ENCODE assay signal across 28 mouse cellular contexts in the genomic region with DNA sequence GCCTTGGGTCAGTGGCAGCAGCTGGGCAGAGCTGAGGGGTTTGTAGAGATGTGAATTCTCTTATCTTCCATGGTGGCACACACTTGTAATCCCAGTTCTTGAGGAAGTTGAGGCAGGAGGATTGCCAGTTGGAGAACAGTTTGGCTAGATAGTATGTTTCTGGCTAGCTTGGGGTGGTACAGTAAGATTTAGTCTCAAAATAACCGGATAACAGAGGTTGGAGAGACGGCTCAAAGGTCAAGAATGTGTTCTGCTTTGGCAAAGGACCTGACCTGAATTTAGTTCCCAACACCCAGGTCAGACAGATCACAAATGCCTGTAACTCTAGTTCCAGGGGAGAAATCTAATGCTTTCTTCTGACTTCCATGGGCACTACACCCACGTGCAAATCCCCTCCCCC. TPM values are rescaled to one million over a fixed set of nuclear protein-coding genes. Genes with fewer than 3 reads are reported as not detected.
DNase-seq lines count a peak whose midpoint lies in the region; ATAC-seq and TF ChIP-seq lines count a peak whose summit lies in the region.
"Had no signal": no experiment of that assay in that cellular context is flagged by ENCODE, and none has a peak within 500 bp of the region (broad histone marks: within the 10 kb centered on the region; RNA-seq: fewer than 3 reads in every experiment).

No protein-coding gene starts in this region.

- DNase-seq in heart, adult 8-10 months (ENCODE audit: low spot score), result no peak
- DNase-seq in liver, adult 2 months (ENCODE audit: extremely low read depth, low read depth, low spot score), result peak; percentile 33
- DNase-seq in liver, postnatal 0 days, result no peak
- DNase-seq in frontal cortex, postnatal 14 days (ENCODE audit: low spot score in 2 of 2), result no peak
- DNase-seq: adrenal gland, postnatal 14 days; cerebellum, adult 11 months; cerebellum, adult 9-10 months; gastrocnemius, postnatal 14 days; heart, postnatal 4 days; kidney, adult 18-20 months; kidney, postnatal 14 days; lung, embryonic 14.5 days; lung, postnatal 14 days; right cerebral cortex, postnatal 14 days; thymus, postnatal 4 days had no signal

- H3K27me3 ChIP-seq in heart, embryonic 13.5 days (replicated peaks), result no peaks in the 10 kb centered on the region
- no peaks in the 10 kb centered on the region for H3K27me3 ChIP-seq in liver, adult 2 months (ENCODE audit: control insufficient read depth, insufficient read depth, low read length)
- no peaks in the 10 kb centered on the region for H3K27me3 ChIP-seq in liver, postnatal 0 days (ENCODE audit: insufficient read depth, low read length)
- no peaks in the 10 kb centered on the region for H3K27me3 ChIP-seq in embryonic facial prominence, embryonic 13.5 days
- H3K27me3 ChIP-seq in limb, embryonic 13.5 days, result no peaks in the 10 kb centered on the region
- H3K27me3 ChIP-seq: forebrain, embryonic 13.5 days; heart, embryonic 15.5 days; hindbrain, embryonic 15.5 days; limb, embryonic 15.5 days; neural tube, embryonic 15.5 days had no signal

- H3K27ac ChIP-seq in heart, embryonic 13.5 days (replicated peaks), result peak overlapping the region; percentile 57; the same call in 1 of the 2 replicates
- no peak overlapping the region for H3K27ac ChIP-seq in liver, adult 2 months (replicated peaks; ENCODE audit: insufficient read depth, low read depth, low read length)
- H3K27ac ChIP-seq in liver, postnatal 0 days (ENCODE audit: low read depth), result no peak overlapping the region
- peak overlapping the region; percentile 70; the same call in 1 of the 2 replicates for H3K27ac ChIP-seq in embryonic facial prominence, embryonic 13.5 days
- H3K27ac ChIP-seq in limb, embryonic 13.5 days, result peak overlapping the region; percentile 33; the same call in 1 of the 2 replicates
- H3K27ac ChIP-seq: forebrain, embryonic 13.5 days; heart, embryonic 15.5 days; hindbrain, embryonic 15.5 days; limb, embryonic 15.5 days; liver, embryonic 14.5 days; neural tube, embryonic 15.5 days had no signal

- no peaks in the 10 kb centered on the region for H3K9me3 ChIP-seq in heart, embryonic 13.5 days
- H3K9me3 ChIP-seq in liver, postnatal 0 days (ENCODE audit: low read length), result no peaks in the 10 kb centered on the region
- no peaks in the 10 kb centered on the region for H3K9me3 ChIP-seq in embryonic facial prominence, embryonic 13.5 days
- H3K9me3 ChIP-seq in limb, embryonic 13.5 days, result no peaks in the 10 kb centered on the region
- H3K9me3 ChIP-seq: forebrain, embryonic 13.5 days; heart, embryonic 15.5 days; hindbrain, embryonic 15.5 days; limb, embryonic 15.5 days; neural tube, embryonic 15.5 days had no signal

- TF ChIP-seq EP300 in liver, postnatal 0 days (IDR thresholded peaks at IDR 0.05; ENCODE audit: low read depth), result no peak

- peaks cover 12% of the 10 kb centered on the region for H3K36me3 ChIP-seq in heart, embryonic 13.5 days
- no peaks in the 10 kb centered on the region for H3K36me3 ChIP-seq in liver, adult 2 months (ENCODE audit: control insufficient read depth, insufficient read depth, low read length)
- no peaks in the 10 kb centered on the region for H3K36me3 ChIP-seq in liver, postnatal 0 days (replicated peaks; ENCODE audit: insufficient read depth, low read length)
- H3K36me3 ChIP-seq in embryonic facial prominence, embryonic 13.5 days, result peaks cover under 1% of the 10 kb centered on the region
- peaks cover 16% of the 10 kb centered on the region for H3K36me3 ChIP-seq in limb, embryonic 13.5 days
- H3K36me3 ChIP-seq: heart, embryonic 15.5 days; hindbrain, embryonic 15.5 days; limb, embryonic 15.5 days; neural tube, embryonic 15.5 days had no signal

- no peak overlapping the region for H3K4me3 ChIP-seq in heart, embryonic 13.5 days
- no peak overlapping the region for H3K4me3 ChIP-seq in liver, adult 2 months (ENCODE audit: insufficient read depth, low read depth, low read length)
- H3K4me3 ChIP-seq in liver, postnatal 0 days (ENCODE audit: low read depth, low read length), result no peak overlapping the region
- no peak overlapping the region for H3K4me3 ChIP-seq in embryonic facial prominence, embryonic 13.5 days
- no peak overlapping the region for H3K4me3 ChIP-seq in limb, embryonic 13.5 days
- H3K4me3 ChIP-seq: erythroblast, embryonic 14.5 days; forebrain, embryonic 13.5 days; heart, embryonic 15.5 days; hindbrain, embryonic 15.5 days; limb, embryonic 15.5 days; neural tube, embryonic 15.5 days had no signal

- ATAC-seq in heart, embryonic 13.5 days (ENCODE audit: extremely low read depth, insufficient number of reproducible peaks, low FRiP score, low TSS enrichment), result no peak
- ATAC-seq in liver, postnatal 0 days, result no peak
- no peak for ATAC-seq in embryonic facial prominence, embryonic 13.5 days (ENCODE audit: insufficient number of reproducible peaks, insufficient read depth, low FRiP score, low TSS enrichment, low read depth)
- ATAC-seq in limb, embryonic 13.5 days (ENCODE audit: low FRiP score, low read depth), result no peak
- ATAC-seq: CD4-positive, CD25-positive, alpha-beta regulatory T cell, adult 4 months; inflammation-experienced regulatory T-cells, adult 6 months had no signal

- no peak overlapping the region for H3K4me2 ChIP-seq in heart, embryonic 13.5 days
- no peak overlapping the region for H3K4me2 ChIP-seq in liver, postnatal 0 days (ENCODE audit: low read depth, low read length)
- H3K4me2 ChIP-seq in embryonic facial prominence, embryonic 13.5 days, result no peak overlapping the region
- H3K4me2 ChIP-seq in limb, embryonic 13.5 days (replicated peaks), result no peak overlapping the region
- H3K4me2 ChIP-seq: heart, embryonic 15.5 days; limb, embryonic 15.5 days; lung, embryonic 14.5 days had no signal

- no peak for TF ChIP-seq CTCF in liver, adult 2 months (IDR thresholded peaks at IDR 0.05; ENCODE audit: low read depth, low read length)
- TF ChIP-seq CTCF in liver, postnatal 0 days (IDR thresholded peaks at IDR 0.05; ENCODE audit: low read depth), result no peak

- H3K9ac ChIP-seq in heart, embryonic 13.5 days, result no peak overlapping the region
- no peak overlapping the region for H3K9ac ChIP-seq in liver, adult 2 months (ENCODE audit: low read depth, low read length)
- no peak overlapping the region for H3K9ac ChIP-seq in liver, postnatal 0 days (replicated peaks)
- H3K9ac ChIP-seq in embryonic facial prominence, embryonic 13.5 days, result no peak overlapping the region
- no peak overlapping the region for H3K9ac ChIP-seq in limb, embryonic 13.5 days
- H3K9ac ChIP-seq: heart, embryonic 15.5 days; hindbrain, embryonic 15.5 days; limb, embryonic 15.5 days; liver, embryonic 14.5 days; lung, embryonic 14.5 days; neural tube, embryonic 15.5 days had no signal

- peaks cover 47% of the 10 kb centered on the region for H3K4me1 ChIP-seq in heart, embryonic 13.5 days
- no peaks in the 10 kb centered on the region; the same call in 1 of the 2 replicates for H3K4me1 ChIP-seq in liver, adult 2 months (ENCODE audit: control insufficient read depth, insufficient read depth, low read length)
- H3K4me1 ChIP-seq in liver, postnatal 0 days (ENCODE audit: insufficient read depth), result no peaks in the 10 kb centered on the region
- peaks cover 50% of the 10 kb centered on the region for H3K4me1 ChIP-seq in embryonic facial prominence, embryonic 13.5 days
- H3K4me1 ChIP-seq in limb, embryonic 13.5 days, result peaks cover 69% of the 10 kb centered on the region

- 60% methylated on average over 3 of the region's 3 CpGs for WGBS in heart, embryonic 13.5 days
- 30% methylated on average over 3 of the region's 3 CpGs for WGBS in liver, adult 2 months
- 66% methylated on average over 3 of the region's 3 CpGs for WGBS in liver, postnatal 0 days (ENCODE audit: insufficient replicate concordance)
- 35% methylated on average over 3 of the region's 3 CpGs for WGBS in embryonic facial prominence, embryonic 13.5 days
- whole genome bisulfite sequencing in limb, embryonic 13.5 days, result 74% methylated on average over 3 of the region's 3 CpGs

- TF ChIP-seq POLR2A in liver, adult 2 months (IDR thresholded peaks at IDR 0.05; ENCODE audit: extremely low read depth, insufficient read depth, low read length), result no peak

- H3K79me2 ChIP-seq in liver, adult 2 months (ENCODE audit: control insufficient read depth, insufficient read depth, low read length), result no peaks in the 10 kb centered on the region

RNA-seq across cellular contexts. Expression of gene Ltbp1, which starts 15.3 kb away (rescaled TPM):
- 28.3 and 30.0 TPM in 2 replicates for polyA plus RNA-seq in heart, embryonic 13.5 days (2015; fragmentation: Nextera tagmentation; extraction: Ambion mirVana)
- total RNA-seq in heart, adult 8-10 months (2022), result 10 to 100 TPM; 35.7 to 46.0 (median 42.1) TPM
- 1.5 and 1.8 TPM in 2 replicates for total RNA-seq in liver, adult 2 months (2014; rRNA removed)
- 0.56 and 1.1 TPM in 2 replicates for polyA plus RNA-seq in liver, adult 2 months (2012; rRNA removed)
- 2.8 and 3.1 TPM in 2 replicates for polyA plus RNA-seq in liver, postnatal 0 days (2015; fragmentation: Nextera tagmentation; extraction: Ambion mirVana)
- polyA plus RNA-seq in embryonic facial prominence, embryonic 13.5 days (2015; fragmentation: Nextera tagmentation; extraction: Ambion mirVana), result 41.3 and 44.8 TPM in 2 replicates
- polyA plus RNA-seq in limb, embryonic 13.5 days (2015; fragmentation: Nextera tagmentation; extraction: Ambion mirVana), result 61.3 and 64.7 TPM in 2 replicates
- total RNA-seq: granulocyte monocyte progenitor cell, adult 5-6 weeks had no signal
- polyA plus RNA-seq: inflammation-experienced regulatory T-cells, adult 6 months had no signal

Comparison
In these comparisons a context has a peak if more than half of its experiments do, and no peak if none do; other contexts are left out.
1. H3K27ac ChIP-seq: peak in heart, embryonic 13.5 days (single experiment), embryonic facial prominence, embryonic 13.5 days (single experiment) and limb, embryonic 13.5 days (single experiment); none in liver, adult 2 months (single experiment) and liver, postnatal 0 days (single experiment).